ENCODE assay signal across 10 mouse cellular contexts in genomic region chr4:107829675-107830074, GRCm38 (mm10). TPM values are rescaled to one million over a fixed set of nuclear protein-coding genes. Genes with fewer than 3 reads are reported as not detected.
DNase-seq lines count a peak whose midpoint lies in the region; ATAC-seq and TF ChIP-seq lines count a peak whose summit lies in the region.
"Had no signal": no experiment of that assay in that cellular context is flagged by ENCODE, and none has a peak within 500 bp of the region (broad histone marks: within the 10 kb centered on the region; RNA-seq: fewer than 3 reads in every experiment).

No protein-coding gene starts in this region.

- DNase-seq in cerebellum, adult 9-11 months = peak; percentile 62
- no peak for DNase-seq in cerebellum, postnatal 4 days (ENCODE audit: low spot score in 2 of 2)
- DNase-seq in hindbrain, embryonic 14.5 days (ENCODE audit: low spot score) = no peak
- no peak for DNase-seq in right cerebral cortex, postnatal 10 days (ENCODE audit: low spot score in 2 of 2)
- no peak for DNase-seq in heart, adult 11 months
- no peak for DNase-seq in gastrocnemius, postnatal 14 days

- H3K27me3 ChIP-seq in hindbrain, embryonic 14.5 days (ENCODE audit: control insufficient read depth, insufficient read depth, low read length) = no peaks in the 10 kb centered on the region
- H3K27me3 ChIP-seq in myocyte (ENCODE audit: control insufficient read depth, insufficient read depth, insufficient read length) = no peaks in the 10 kb centered on the region
- H3K27me3 ChIP-seq: liver, embryonic 15.5 days had no signal

- peak overlapping the region; percentile 56 for H3K27ac ChIP-seq in hindbrain, embryonic 14.5 days
- H3K27ac ChIP-seq: liver, embryonic 15.5 days had no signal

- 17% methylated on average over 2 of the region's 2 CpGs for WGBS in hindbrain, embryonic 14.5 days

- intact Hi-C loops in gastrocnemius, postnatal 14 days (cut with DNase I; ENCODE audit: low total_unique reads) = no loop called here

- no peak for TF ChIP-seq POLR2A in myocyte (IDR thresholded peaks at IDR 0.05; ENCODE audit: insufficient read length, low read depth)

- peak; percentile 72 for ATAC-seq in common myeloid progenitor, adult 5-6 weeks (replicated peaks; ENCODE audit: low read depth, poor library complexity, severe bottlenecking)
- no peak for ATAC-seq in hindbrain, embryonic 14.5 days (ENCODE audit: low FRiP score)
- ATAC-seq: intestine, postnatal 0 days had no signal

- H3K9ac ChIP-seq in hindbrain, embryonic 14.5 days = no peak overlapping the region
- H3K9ac ChIP-seq: liver, embryonic 15.5 days had no signal

- peaks cover 91% of the 10 kb centered on the region for H3K4me1 ChIP-seq in hindbrain, embryonic 14.5 days (replicated peaks; ENCODE audit: control insufficient read depth, insufficient read depth, low read length)
- H3K4me1 ChIP-seq: liver, embryonic 15.5 days had no signal

- no peak overlapping the region for H3K4me2 ChIP-seq in hindbrain, embryonic 14.5 days (replicated peaks)
- no peak overlapping the region for H3K4me2 ChIP-seq in myocyte (ENCODE audit: low read depth)
- H3K4me2 ChIP-seq: liver, embryonic 15.5 days had no signal

- H3K9me3 ChIP-seq in hindbrain, embryonic 14.5 days (ENCODE audit: control insufficient read depth, low read length) = no peaks in the 10 kb centered on the region
- H3K9me3 ChIP-seq: liver, embryonic 15.5 days had no signal

- no peaks in the 10 kb centered on the region for H3K79me2 ChIP-seq in myocyte (ENCODE audit: control insufficient read depth, insufficient read depth)

- H3K36me3 ChIP-seq in hindbrain, embryonic 14.5 days (replicated peaks; ENCODE audit: control insufficient read depth, insufficient read depth) = no peaks in the 10 kb centered on the region
- H3K36me3 ChIP-seq in myocyte (ENCODE audit: control insufficient read depth, insufficient read depth) = no peaks in the 10 kb centered on the region
- H3K36me3 ChIP-seq: liver, embryonic 15.5 days had no signal

- H3K4me3 ChIP-seq in hindbrain, embryonic 14.5 days (replicated peaks; ENCODE audit: low read length) = no peak overlapping the region
- H3K4me3 ChIP-seq in myocyte = no peak overlapping the region
- H3K4me3 ChIP-seq: liver, embryonic 15.5 days had no signal

- no peak overlapping the region for H3ac ChIP-seq in myocyte (ENCODE audit: control insufficient read depth, insufficient read length)

TF ChIP-seq in myocyte, 11 proteins besides CTCF, POLR2A, EP300 and RAD21:
- TF ChIP-seq MYOD1 (IDR thresholded peaks at IDR 0.05; ENCODE audit: control insufficient read depth in 1 of 3, insufficient read length in 2 of 3, low read depth in 2 of 3) = peak; percentile 45 to 85 (median 73)
- TF ChIP-seq MYOG (IDR thresholded peaks at IDR 0.05; ENCODE audit: control insufficient read depth in 1 of 3, insufficient read depth in 1 of 3, insufficient read length in 2 of 3, low read depth in 2 of 3) = peak; percentile 28 to 78 (median 70)
- no peak for TF ChIP-seq REST (IDR thresholded peaks at IDR 0.05; ENCODE audit: insufficient read depth, insufficient read length)
- TF ChIP-seq CEBPB (IDR thresholded peaks at IDR 0.05; ENCODE audit: insufficient read depth, poor library complexity, severe bottlenecking) = no peak

RNA-seq across cellular contexts. Expression of gene Lrp8, which starts 27.6 kb away (rescaled TPM):
- 7.4 and 10.4 TPM in 2 replicates for total RNA-seq in common myeloid progenitor, adult 5-6 weeks (2017)
- 62.2 and 69.5 TPM in 2 replicates for polyA plus RNA-seq in hindbrain, embryonic 14.5 days (2014; fragmentation: Nextera tagmentation; extraction: Ambion mirVana)
- 3.2 TPM for polyA plus RNA-seq in myocyte (2012; fragmentation: generic; extraction: Trizol)
- total RNA-seq in gastrocnemius, postnatal 14 days (2021) = under 1 TPM; 0.25 to 0.51 TPM

RNA-seq across cellular contexts. Expression of gene Magoh, which starts 49.9 kb away (rescaled TPM):
- 256 and 294 TPM in 2 replicates for total RNA-seq in common myeloid progenitor, adult 5-6 weeks (2017)
- 109 and 115 TPM in 2 replicates for polyA plus RNA-seq in hindbrain, embryonic 14.5 days (2014; fragmentation: Nextera tagmentation; extraction: Ambion mirVana)
- polyA plus RNA-seq in myocyte (2012; fragmentation: generic; extraction: Trizol) = 90.0 TPM
- total RNA-seq in gastrocnemius, postnatal 14 days (2021) = 10 to 100 TPM; 25.9 to 33.0 TPM

RNA-seq across cellular contexts. Expression of gene 0610037L13Rik, which starts 59.9 kb away (rescaled TPM):
- 51.5 and 57.6 TPM in 2 replicates for total RNA-seq in common myeloid progenitor, adult 5-6 weeks (2017)
- 96.5 and 97.5 TPM in 2 replicates for polyA plus RNA-seq in hindbrain, embryonic 14.5 days (2014; fragmentation: Nextera tagmentation; extraction: Ambion mirVana)
- 79.0 TPM for polyA plus RNA-seq in myocyte (2012; fragmentation: generic; extraction: Trizol)
- 10 to 100 TPM; 52.8 to 60.5 TPM for total RNA-seq in gastrocnemius, postnatal 14 days (2021)
